Mouse (Mus musculus) skeletal muscle tissue, postnatal 0 days (tissue): Measurements from ENCODE around the gene Raet1e. TPM values are rescaled to one million over a fixed set of nuclear protein-coding genes. Genes with fewer than 3 reads are reported as not detected.

ENCODE experiments used
- polyA plus RNA-seq: library from polyadenylated mRNA; unstranded; fragments of >200 nt; fragmentation: Nextera tagmentation; extraction: Ambion mirVana; gene quantifications from 2 replicates; pipeline ENCODE4 v1.2.1, GENCODE M21; 2015

The Raet1e gene
- 1.0 and 1.4 TPM in 2 replicates for polyA plus RNA-seq

GRCm38 (mm10) chr10:22158310-22158999 lies at the start of gene Raet1e, which contains the start of gene H60b:
Raet1e (plus strand) TSS chr10:22158569.
H60b (plus strand) TSS chr10:22158586.

GRCm38 (mm10) chr10:22149073-22149690 lies 9.2 kb upstream of the Raet1e start, which contains the start of gene E030030I06Rik:
E030030I06Rik (minus strand) TSS chr10:22149270.

GRCm38 (mm10) chr10:22360252-22360651 lies 201.9 kb downstream of the Raet1e start, which contains the start of gene Raet1d:
Raet1d (plus strand) TSS chr10:22360552.

Other genes with a start within 250 kb of the Raet1e start
- gene 4930444G20Rik, start 90.5 kb upstream of the Raet1e start, polyA plus RNA-seq, result not detected in 2 replicates
- 3.0 and 4.4 TPM in 2 replicates for gene E030030I06Rik, start 9.3 kb upstream of the Raet1e start, polyA plus RNA-seq
- gene H60b, start within 50 bp of the Raet1e start, polyA plus RNA-seq, result 0.31 and 0.56 TPM in 2 replicates
- gene Raet1d, start 202.0 kb downstream of the Raet1e start, polyA plus RNA-seq, result 2.6 and 2.9 TPM in 2 replicates